Comparison of ENCODE assay signal across 9 mouse cellular contexts in genomic region chr3:20520738-20521137, GRCm38 (mm10).
DNase-seq lines count a peak whose midpoint lies in the region; ATAC-seq and TF ChIP-seq lines count a peak whose summit lies in the region.
"Had no signal": no experiment of that assay in that cellular context is flagged by ENCODE, and none has a peak within 500 bp of the region (broad histone marks: within the 10 kb centered on the region; RNA-seq: fewer than 3 reads in every experiment).

No protein-coding gene starts in this region.

- peak; percentile 38 for ATAC-seq in hindbrain, embryonic 11.5 days (ENCODE audit: low FRiP score)
- ATAC-seq in hindbrain, embryonic 12.5 days (ENCODE audit: low FRiP score) = no peak
- ATAC-seq in common myeloid progenitor, adult 5-6 weeks (replicated peaks; ENCODE audit: low read depth, poor library complexity, severe bottlenecking) = peak; percentile 74

- peak; percentile 72 for DNase-seq in hindbrain, embryonic 11.5 days (ENCODE audit: low spot score)
- DNase-seq in spleen, adult 2 months (ENCODE audit: low read depth in 1 of 2, low spot score in 2 of 2) = no peak
- no peak for DNase-seq in spleen, postnatal 4 days (ENCODE audit: low spot score in 2 of 2)
- DNase-seq in lung, postnatal 14 days = peak; percentile 32
- no peak for DNase-seq in urinary bladder, postnatal 36 days (ENCODE audit: low spot score in 2 of 2)
- no peak for DNase-seq in gastrocnemius, postnatal 4 days (ENCODE audit: low spot score in 2 of 2)

- no peaks in the 10 kb centered on the region for H3K27me3 ChIP-seq in hindbrain, embryonic 11.5 days (ENCODE audit: control insufficient read depth, insufficient read depth, low read length)
- H3K27me3 ChIP-seq in hindbrain, embryonic 12.5 days = no peaks in the 10 kb centered on the region
- H3K27me3 ChIP-seq in spleen, adult 2 months (ENCODE audit: control insufficient read depth, insufficient read depth, low read length) = no peaks in the 10 kb centered on the region
- H3K27me3 ChIP-seq: limb, embryonic 12.5 days had no signal

- no peak overlapping the region for H3K4me3 ChIP-seq in hindbrain, embryonic 11.5 days (ENCODE audit: low read depth, low read length)
- no peak overlapping the region for H3K4me3 ChIP-seq in hindbrain, embryonic 12.5 days
- H3K4me3 ChIP-seq in spleen, adult 2 months (ENCODE audit: extremely low read depth, insufficient read depth, insufficient read length) = no peak overlapping the region
- H3K4me3 ChIP-seq: limb, embryonic 12.5 days had no signal

- whole genome bisulfite sequencing in hindbrain, embryonic 11.5 days = 57% methylated on average over 6 of the region's 6 CpGs
- 66% methylated on average over 6 of the region's 6 CpGs for WGBS in hindbrain, embryonic 12.5 days
- WGBS in spleen, adult 2 months = 68% methylated on average over 6 of the region's 6 CpGs

- H3K9ac ChIP-seq in hindbrain, embryonic 11.5 days (ENCODE audit: low read depth, low read length) = no peak overlapping the region
- H3K9ac ChIP-seq in hindbrain, embryonic 12.5 days = no peak overlapping the region
- H3K9ac ChIP-seq: limb, embryonic 12.5 days had no signal

- no peak for TF ChIP-seq POLR2A in spleen, adult 2 months (IDR thresholded peaks at IDR 0.05; ENCODE audit: low read depth, low read length)

- H3K9me3 ChIP-seq in hindbrain, embryonic 11.5 days (ENCODE audit: control insufficient read depth, low read length) = no peaks in the 10 kb centered on the region
- no peaks in the 10 kb centered on the region for H3K9me3 ChIP-seq in hindbrain, embryonic 12.5 days (replicated peaks)
- H3K9me3 ChIP-seq: limb, embryonic 12.5 days had no signal

- no peak overlapping the region for H3K4me2 ChIP-seq in hindbrain, embryonic 11.5 days (replicated peaks; ENCODE audit: low read depth, low read length)
- H3K4me2 ChIP-seq in hindbrain, embryonic 12.5 days (replicated peaks) = no peak overlapping the region
- H3K4me2 ChIP-seq: limb, embryonic 12.5 days had no signal

- no peaks in the 10 kb centered on the region for H3K4me1 ChIP-seq in hindbrain, embryonic 11.5 days (replicated peaks; ENCODE audit: control insufficient read depth, insufficient read depth, low read length)
- H3K4me1 ChIP-seq in hindbrain, embryonic 12.5 days = no peaks in the 10 kb centered on the region
- H3K4me1 ChIP-seq in spleen, adult 2 months (ENCODE audit: control insufficient read depth, insufficient read depth, insufficient read length) = no peaks in the 10 kb centered on the region
- H3K4me1 ChIP-seq: limb, embryonic 12.5 days had no signal

- no peaks in the 10 kb centered on the region for H3K36me3 ChIP-seq in hindbrain, embryonic 11.5 days (ENCODE audit: control insufficient read depth, insufficient read depth, low read length)
- H3K36me3 ChIP-seq in hindbrain, embryonic 12.5 days = no peaks in the 10 kb centered on the region
- H3K36me3 ChIP-seq in spleen, adult 2 months (ENCODE audit: control insufficient read depth, insufficient read depth, low read length) = no peaks in the 10 kb centered on the region
- H3K36me3 ChIP-seq: limb, embryonic 12.5 days had no signal

- H3K27ac ChIP-seq in hindbrain, embryonic 11.5 days (ENCODE audit: low read depth, low read length) = no peak overlapping the region
- H3K27ac ChIP-seq in hindbrain, embryonic 12.5 days = no peak overlapping the region
- H3K27ac ChIP-seq in spleen, adult 2 months (ENCODE audit: insufficient read depth, low read length) = no peak overlapping the region
- H3K27ac ChIP-seq: limb, embryonic 12.5 days had no signal

- peak; percentile 7; the same call in 1 of the 2 replicates for TF ChIP-seq CTCF in spleen, adult 2 months (IDR thresholded peaks at IDR 0.05; ENCODE audit: extremely low read depth, insufficient read depth, insufficient read length, insufficient replicate concordance)

Comparison
In these comparisons a context has a peak if more than half of its experiments do, and no peak if none do; other contexts are left out.
1. DNase-seq: peak in hindbrain, embryonic 11.5 days (single experiment) and lung, postnatal 14 days (single experiment); none in spleen, adult 2 months (0 of 2), spleen, postnatal 4 days (0 of 2), urinary bladder, postnatal 36 days (0 of 2) and gastrocnemius, postnatal 4 days (0 of 2).